Mouse (Mus musculus): Measurements from ENCODE around the gene Tomm20l.
"Not testable (repeated sequence)": the region's sequence is repeated elsewhere in the genome, so short reads cannot be mapped to it uniquely, and the experiment has no call there.

The Tomm20l gene

GRCm38 (mm10) chr12:71111331-71111730 is at the start of gene Tomm20l:
Tomm20l (plus strand) TSS chr12:71111428.
- DNase-seq (ENCODE audit: low read depth): no peak

GRCm38 (mm10) chr12:71069846-71070245 is 41.4 kb upstream of the Tomm20l start:
- no peak for DNase-seq (ENCODE audit: low read depth)

GRCm38 (mm10) chr12:71072048-71072447 is 39.2 kb upstream of the Tomm20l start:
- DNase-seq (ENCODE audit: low read depth): no peak

DNA sequence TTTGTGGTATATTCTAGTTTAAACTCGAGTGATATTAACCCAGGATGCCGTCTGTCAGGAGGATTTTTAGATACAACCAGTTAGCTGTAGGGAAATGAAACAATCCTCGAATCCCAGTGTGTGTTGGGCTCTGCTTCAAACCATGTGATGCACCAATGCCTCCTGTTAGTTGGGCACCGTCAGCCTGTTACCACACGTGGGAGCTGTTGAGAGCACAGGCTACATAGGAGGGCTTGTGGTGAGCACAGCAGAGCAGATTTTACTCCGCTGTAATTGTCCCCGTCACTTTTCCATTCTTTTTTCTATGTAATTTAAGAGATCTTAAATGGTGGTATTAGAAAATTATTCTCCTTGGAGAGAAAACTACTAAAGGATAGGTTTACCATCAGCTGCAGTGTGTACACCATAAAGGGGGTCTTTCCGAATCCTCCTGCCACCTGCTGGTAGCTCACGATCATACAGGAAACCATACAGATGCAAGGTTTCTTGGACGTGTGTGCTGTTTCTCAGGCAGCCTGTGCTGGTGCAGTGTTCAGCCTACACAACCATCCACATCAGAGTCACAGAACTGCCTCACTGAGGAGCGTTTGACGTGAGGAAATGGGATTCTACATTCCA is 38.0 kb upstream of the Tomm20l start:
- DNase-seq (ENCODE audit: low read depth): peak; percentile 52

- no peak for DNase-seq (ENCODE audit: low read depth)
Measured at GRCm38 (mm10) chr12:71086331-71086730, 24.9 kb upstream of the Tomm20l start.

DNA sequence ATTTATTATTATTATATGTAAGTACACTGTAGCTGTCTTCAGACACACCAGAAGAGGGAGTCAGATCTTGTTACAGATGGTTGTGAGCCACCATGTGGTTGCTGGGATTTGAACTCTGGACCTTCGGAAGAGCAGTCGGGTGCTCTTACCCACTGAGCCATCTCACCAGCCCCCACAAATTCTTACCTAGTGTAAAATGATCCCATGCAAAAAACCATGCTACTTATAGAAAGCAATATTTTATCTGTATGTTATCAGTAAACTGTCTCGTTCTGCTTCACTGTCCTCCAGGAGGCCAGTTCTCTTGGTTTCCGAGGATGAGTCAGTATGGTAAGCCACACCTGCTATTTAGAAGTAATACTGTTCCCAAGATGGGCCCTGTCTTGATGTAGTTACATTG is 7.0 kb upstream of the Tomm20l start:
- not testable (repeated sequence) for DNase-seq (ENCODE audit: low read depth)

DNA sequence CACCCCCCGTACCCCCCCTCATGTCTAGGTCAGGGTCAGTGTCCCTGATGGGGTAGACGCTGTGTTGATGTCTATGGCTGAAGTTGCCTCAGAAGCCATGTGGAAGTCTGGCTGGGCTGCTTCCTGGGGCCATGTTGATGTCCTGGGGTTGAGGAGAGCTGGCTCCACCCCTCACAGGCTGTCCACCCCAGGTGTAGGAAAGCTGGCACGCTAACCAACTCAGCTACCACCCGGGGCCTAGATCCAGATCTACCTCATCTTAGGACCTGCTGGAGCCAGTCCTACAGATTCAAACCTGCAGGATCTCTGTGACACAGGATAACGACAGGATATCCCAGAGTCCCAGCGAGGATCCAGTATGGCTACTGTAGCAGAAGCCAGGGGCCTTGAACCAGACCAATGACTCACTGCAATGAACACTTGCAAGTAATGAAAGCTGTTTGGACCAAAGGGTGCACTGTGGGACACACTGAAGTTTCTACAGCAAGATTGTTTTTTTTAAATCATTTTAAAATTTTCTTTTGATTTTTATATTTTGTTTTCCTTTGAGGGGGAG is 3.9 kb upstream of the Tomm20l start:
- no peak for DNase-seq (ENCODE audit: low read depth)

GRCm38 (mm10) chr12:71113074-71113473 is 1.8 kb downstream of the Tomm20l start:
- DNase-seq (ENCODE audit: low read depth): no peak

DNA sequence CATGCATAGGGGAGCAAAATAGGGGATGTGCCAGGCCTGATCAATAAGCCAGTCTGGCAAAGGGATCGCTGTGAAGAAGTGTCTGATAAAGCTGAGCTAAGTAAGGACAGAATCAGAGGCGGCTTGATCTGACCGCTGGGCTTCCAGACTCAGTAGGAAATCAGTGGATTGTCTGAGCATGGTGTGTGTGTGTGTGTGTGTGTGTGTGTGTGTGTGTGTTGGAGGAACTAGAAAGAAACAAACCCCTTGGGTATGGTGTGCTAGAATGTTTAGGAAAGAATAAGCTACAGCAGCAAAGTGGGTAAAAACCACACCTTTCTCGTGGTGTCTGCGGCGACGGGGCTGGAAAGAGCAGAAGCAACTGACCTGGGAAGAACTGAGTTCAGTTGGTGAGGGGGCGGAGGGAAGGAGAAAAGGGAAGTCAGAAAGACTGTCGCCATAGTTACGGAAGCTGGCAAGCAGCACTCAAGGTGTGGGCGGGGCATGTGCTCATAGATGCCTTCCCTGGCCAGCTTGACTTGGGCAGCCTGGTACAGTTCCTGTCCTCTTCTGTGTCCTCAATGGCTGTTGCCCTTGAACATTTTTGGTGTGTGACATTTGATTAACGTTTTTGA is 2.6 kb downstream of the Tomm20l start:
- DNase-seq (ENCODE audit: low read depth): no peak

GRCm38 (mm10) chr12:71116411-71116810 is 5.2 kb downstream of the Tomm20l start:
- peak; percentile 54 for DNase-seq (ENCODE audit: low read depth)

- no peak for DNase-seq (ENCODE audit: low read depth)
Measured at GRCm38 (mm10) chr12:71122731-71123130, 11.5 kb downstream of the Tomm20l start.

DNA sequence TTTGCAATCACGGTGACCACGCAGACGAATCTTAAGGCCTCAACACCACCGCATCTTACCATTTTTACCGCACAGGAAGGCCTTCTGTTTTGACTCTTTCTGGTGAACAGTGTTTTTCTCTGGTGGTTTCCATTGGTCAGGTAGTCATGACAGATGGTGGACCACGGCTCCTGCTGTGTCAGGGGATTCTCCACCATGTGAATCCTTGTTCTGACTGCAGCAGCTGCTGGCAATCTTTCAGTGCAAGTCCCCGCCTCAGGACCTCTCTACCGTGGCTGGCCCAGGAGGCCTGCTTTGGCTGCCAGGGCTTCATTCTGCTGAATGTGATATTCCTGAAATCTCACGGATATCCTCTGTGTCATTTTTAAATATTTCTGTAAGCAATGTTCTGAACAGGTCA is 12.1 kb downstream of the Tomm20l start:
- DNase-seq (ENCODE audit: low read depth): no peak

DNA sequence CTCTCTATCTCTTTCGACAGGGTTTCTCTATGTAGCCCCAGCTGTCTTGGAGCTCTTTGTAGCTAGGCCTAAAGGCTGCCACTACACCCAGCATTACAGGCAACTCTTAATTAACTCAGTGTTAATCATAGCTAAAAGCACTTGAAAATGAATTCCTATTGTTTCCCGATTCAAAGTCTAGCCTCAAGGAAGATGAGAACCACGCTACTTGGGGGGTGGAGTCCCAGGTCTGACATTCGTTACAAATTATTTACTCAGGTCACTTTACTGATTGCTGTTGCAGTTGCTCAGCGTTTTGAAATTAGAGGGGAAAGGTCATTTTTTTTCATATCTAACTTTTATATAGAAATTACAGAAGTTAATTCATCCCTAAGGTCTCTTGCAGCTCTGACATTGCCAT is 24.4 kb downstream of the Tomm20l start:
- no peak for DNase-seq (ENCODE audit: low read depth)

- DNase-seq (ENCODE audit: low read depth): peak; percentile 86
Measured at GRCm38 (mm10) chr12:71136130-71136973, 25.1 kb downstream of the Tomm20l start, which contains the start of the genes Timm9 and 2700049A03Rik. Timm9 (minus strand) TSS chr12:71136684. 2700049A03Rik (plus strand) TSS chr12:71136848.

DNA sequence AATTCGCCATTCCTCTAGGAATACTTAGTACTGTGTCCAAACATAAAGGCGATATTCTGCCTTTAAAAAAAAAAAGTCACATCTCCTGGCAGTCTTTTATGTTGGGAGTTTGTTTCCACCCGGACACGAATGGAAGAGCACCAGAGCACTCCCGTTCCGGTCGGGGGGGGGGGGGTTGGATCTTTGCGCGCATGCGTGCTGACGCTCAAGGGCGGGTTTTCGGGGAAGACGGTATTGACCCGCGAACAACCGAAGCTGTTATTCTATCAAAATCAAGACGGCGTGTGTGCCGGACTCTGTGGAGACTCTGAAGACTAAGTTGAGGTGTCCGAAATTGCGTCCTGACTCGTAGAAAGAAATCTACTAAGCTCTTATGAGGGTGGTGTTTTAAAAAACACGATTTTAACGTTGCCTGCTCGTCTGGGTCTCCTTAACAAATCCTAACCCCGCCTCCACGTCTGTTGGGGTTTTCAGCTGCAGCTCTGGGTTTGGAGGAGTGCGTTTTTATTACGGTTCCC is 25.8 kb downstream of the Tomm20l start:
- DNase-seq (ENCODE audit: low read depth): peak; percentile 96

DNA sequence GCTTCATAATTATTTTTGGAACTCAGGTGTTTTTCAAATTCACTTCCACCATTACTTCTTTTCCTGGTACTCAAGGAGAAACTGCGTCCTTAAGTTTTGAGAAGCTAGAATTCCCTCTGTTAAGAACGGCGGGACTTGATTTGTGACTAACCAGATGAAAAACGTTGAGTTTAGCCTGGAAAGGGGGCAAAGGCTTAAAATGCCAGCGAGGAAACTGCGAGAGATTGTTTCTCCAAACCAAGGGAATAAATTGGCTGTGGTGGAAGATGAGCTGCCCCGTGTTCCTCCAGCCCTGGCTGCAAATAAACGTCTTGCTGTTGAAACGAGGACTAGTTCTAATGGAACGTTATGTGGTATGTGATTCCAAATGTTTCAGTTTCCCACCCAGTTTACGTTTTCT is 26.5 kb downstream of the Tomm20l start:
- DNase-seq (ENCODE audit: low read depth): no peak

DNA sequence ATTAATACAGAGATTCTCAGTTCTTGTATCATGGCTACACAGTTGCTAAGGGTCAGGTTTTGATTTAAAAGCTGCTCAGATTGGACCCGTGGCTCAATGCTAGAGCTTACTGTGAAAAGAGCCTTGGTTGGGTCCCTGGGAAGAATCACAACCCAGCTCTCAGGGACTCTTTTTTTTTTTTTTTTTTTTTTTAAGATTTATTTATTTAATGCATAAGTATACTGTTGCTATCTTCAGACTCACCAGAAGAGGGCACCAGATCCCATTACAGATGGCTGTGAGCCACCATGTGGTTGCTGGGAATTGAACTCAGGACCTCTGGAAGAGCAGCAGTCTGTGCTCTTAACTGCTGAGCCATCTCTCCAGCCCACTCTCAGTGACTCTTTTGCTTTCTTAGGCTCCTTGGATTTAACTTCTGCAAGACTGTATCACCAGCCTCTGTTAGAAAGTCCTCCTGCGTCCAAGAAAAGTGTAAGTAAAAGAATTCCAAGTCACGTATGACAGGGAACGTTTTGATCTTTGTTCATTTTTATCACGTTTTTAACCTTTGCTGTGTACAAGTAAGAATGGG is 28.1 kb downstream of the Tomm20l start:
- DNase-seq (ENCODE audit: low read depth): no peak

- peak; percentile 12 for DNase-seq (ENCODE audit: low read depth)
Measured at GRCm38 (mm10) chr12:71141189-71141588, 30.0 kb downstream of the Tomm20l start.

- peak; percentile 75 for DNase-seq (ENCODE audit: low read depth)
Measured at GRCm38 (mm10) chr12:71147641-71148040, 36.4 kb downstream of the Tomm20l start.

DNA sequence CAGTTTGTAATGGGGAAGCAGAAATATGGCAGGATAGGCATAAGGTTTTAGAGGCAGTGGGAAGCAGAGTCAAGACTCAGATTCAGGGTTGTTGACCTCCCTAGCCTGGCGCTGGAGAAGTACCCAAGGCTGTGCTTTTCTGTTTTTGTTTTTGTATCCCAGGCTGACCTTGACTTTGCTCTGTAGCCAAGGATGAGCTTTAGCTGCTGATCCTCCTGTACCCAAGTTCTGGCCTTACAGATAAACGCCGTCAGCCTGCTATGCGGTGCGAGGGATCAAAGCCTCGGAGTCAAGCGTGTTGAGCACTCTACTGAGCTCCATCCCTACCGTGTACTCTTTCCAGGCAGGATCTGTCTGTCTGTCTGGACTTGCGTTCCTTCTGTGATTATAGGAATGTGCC is 37.6 kb downstream of the Tomm20l start:
- DNase-seq (ENCODE audit: low read depth): no peak

DNA sequence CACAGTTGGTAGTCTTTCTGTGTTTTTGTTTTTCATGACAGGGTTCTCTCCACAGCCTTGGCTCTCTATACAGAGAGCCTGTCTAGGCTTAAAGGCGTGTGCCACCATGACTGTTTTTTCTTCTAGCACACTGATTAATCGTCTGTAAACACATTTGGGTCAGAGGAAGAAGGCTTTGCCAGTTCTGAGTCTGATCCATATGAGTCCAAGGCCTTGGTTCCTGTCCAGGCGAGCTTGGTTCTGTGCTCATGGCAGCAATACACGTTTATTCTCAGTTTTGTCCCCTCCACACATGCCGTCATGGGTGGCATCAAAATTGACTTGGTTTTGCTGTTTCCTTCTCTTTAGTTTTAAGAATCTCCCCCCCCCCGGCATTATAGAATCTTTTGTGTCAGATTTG is 38.2 kb downstream of the Tomm20l start:
- DNase-seq (ENCODE audit: low read depth): no peak

DNA sequence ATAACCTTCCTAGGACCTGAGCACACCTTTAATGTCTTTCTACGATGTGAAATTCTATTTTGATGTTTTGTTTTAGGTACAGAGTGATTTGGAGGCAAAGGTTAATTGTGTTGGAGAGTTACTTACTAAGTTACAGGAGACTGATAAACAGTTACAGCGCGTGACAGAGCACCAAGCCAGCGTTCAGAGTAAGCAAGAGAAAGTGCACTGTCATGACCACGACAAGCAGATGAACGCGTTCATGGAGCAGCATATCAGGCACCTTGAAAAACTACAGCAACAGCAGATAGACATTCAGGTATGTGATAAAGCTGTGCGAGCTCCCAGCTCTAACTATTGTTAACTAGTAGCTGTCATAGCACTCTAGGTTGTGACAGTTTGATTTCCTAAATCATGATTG is 38.9 kb downstream of the Tomm20l start:
- no peak for DNase-seq (ENCODE audit: low read depth)

Measured in NIH3T3 (cell line).